Mouse (Mus musculus) erythroblast, embryonic 14.5 days (primary cell): ENCODE data around the gene Saysd1.

Source experiments
- GATA1 ChIP-seq: IDR thresholded peaks from 2 replicates; pipeline ENCODE4 v1.6.1; 2012; ENCODE audit warnings: low read length, inconsistent platforms, mixed read lengths
- TAL1 ChIP-seq: IDR thresholded peaks from 3 replicates; pipeline ENCODE4 v1.6.1; 2012; ENCODE audit warnings: low read length, inconsistent platforms, mixed read lengths

GRCm38 (mm10) chr14:20147854-20148253, 9.5 kb upstream of the Saysd1 start:
- TF ChIP-seq GATA1: no peak
- no peak for TF ChIP-seq TAL1
